Mouse (Mus musculus) liver, embryonic 16.5 days (tissue): ENCODE measurements around the gene Lztr1. TPM values are rescaled to one million over a fixed set of nuclear protein-coding genes. Genes with fewer than 3 reads are reported as not detected.
"Not testable (repeated sequence)": the region's sequence is repeated elsewhere in the genome, so short reads cannot be mapped to it uniquely, and the experiment has no call there.

Experiments used
- ATAC-seq: fragments of 200-750 bp; cut with Nextera tagmentation; 2 replicates; pipeline ENCODE4 v1.8.0; 2017; ENCODE audit warnings: low read depth, mild to moderate bottlenecking, moderate number of reproducible peaks, moderate library complexity
- H3K27ac ChIP-seq: fragments of 300-500 bp; sonication (generic); 2 replicates; pipeline ENCODE4 v1.5.1; 2014; ENCODE audit warnings: mild to moderate bottlenecking, low read length
- H3K27me3 ChIP-seq: fragments of 300-500 bp; sonication (generic); 2 replicates; pipeline ENCODE4 v1.6.1; 2014; ENCODE audit warnings: low read depth, low read length, mixed read lengths; ENCODE audit not compliant: control insufficient read depth, insufficient read depth
- H3K36me3 ChIP-seq: fragments of 300-500 bp; sonication (generic); 2 replicates; pipeline ENCODE4 v1.6.1; 2014; ENCODE audit warnings: mild to moderate bottlenecking; ENCODE audit not compliant: control insufficient read depth, insufficient read depth
- H3K4me1 ChIP-seq: fragments of 300-500 bp; sonication (generic); 2 replicates; pipeline ENCODE4 v1.6.1; 2014; ENCODE audit warnings: low read depth, low read length, mixed read lengths; ENCODE audit not compliant: control insufficient read depth
- H3K4me2 ChIP-seq: fragments of 300-500 bp; sonication (generic); 2 replicates; pipeline ENCODE4 v1.6.1; 2014; ENCODE audit warnings: low read depth, low read length, mixed read lengths
- H3K4me3 ChIP-seq: fragments of 300-500 bp; sonication (generic); 2 replicates; pipeline ENCODE4 v1.5.1; 2014; ENCODE audit warnings: low read depth, mild to moderate bottlenecking, low read length
- H3K9ac ChIP-seq: fragments of 300-500 bp; sonication (generic); 2 replicates; pipeline ENCODE4 v1.6.1; 2014; ENCODE audit warnings: low read depth, low read length
- H3K9me3 ChIP-seq: fragments of 300-500 bp; sonication (generic); replicated peaks from 2 replicates; pipeline ENCODE4 v1.6.1; 2016; ENCODE audit warnings: low read length; ENCODE audit not compliant: control insufficient read depth
- WGBS: fragments of 180-500 bp; shearing (Covaris S2); extraction: QIAGEN DNeasy Blood & Tissue Kit; methylation state at CpG from one replicate; pipeline ENCODE4 v1.1.7; 2014; ENCODE audit not compliant: insufficient replicate concordance; 5-methylcytosine and 5-hydroxymethylcytosine counted together
- polyA plus RNA-seq: library from polyadenylated mRNA; unstranded; fragments of >200 nt; fragmentation: Nextera tagmentation; extraction: Ambion mirVana; gene quantifications from 2 replicates; pipeline ENCODE4 v1.2.1, GENCODE M21; 2015

Lztr1 gene
- polyA plus RNA-seq, 1 experiment from 2014 or later = 25.7 TPM

- WGBS = 50% methylated on average over 10 of the region's 10 CpGs
- ATAC-seq = no peak
- H3K9ac ChIP-seq = no peak overlapping the region
- no peaks in the 10 kb centered on the region for H3K9me3 ChIP-seq
- no peaks in the 10 kb centered on the region for H3K36me3 ChIP-seq
- no peak overlapping the region for H3K4me2 ChIP-seq
- no peaks in the 10 kb centered on the region for H3K4me1 ChIP-seq
- no peak overlapping the region for H3K4me3 ChIP-seq
- peaks cover 2% of the 10 kb centered on the region; the same call in 1 of the 2 replicates for H3K27me3 ChIP-seq
- no peak overlapping the region for H3K27ac ChIP-seq
These were observed 9.1 kb upstream of the Lztr1 start for GRCm38 (mm10) chr16:17499249-17499883.

GRCm38 (mm10) chr16:17502681-17503080 is 5.8 kb upstream of the Lztr1 start:
- 56% methylated on average over 4 of the region's 4 CpGs for WGBS
- no peak overlapping the region for H3K4me3 ChIP-seq
- H3K4me1 ChIP-seq = no peaks in the 10 kb centered on the region
- H3K9me3 ChIP-seq = no peaks in the 10 kb centered on the region
- H3K9ac ChIP-seq = no peak overlapping the region
- peaks cover 2% of the 10 kb centered on the region; the same call in 1 of the 2 replicates for H3K27me3 ChIP-seq
- H3K27ac ChIP-seq = no peak overlapping the region
- no peaks in the 10 kb centered on the region for H3K36me3 ChIP-seq
- no peak overlapping the region for H3K4me2 ChIP-seq
- ATAC-seq = no peak

- H3K9ac ChIP-seq = no peak overlapping the region
- H3K36me3 ChIP-seq = no peaks in the 10 kb centered on the region
- no peaks in the 10 kb centered on the region for H3K9me3 ChIP-seq
- peaks cover 18% of the 10 kb centered on the region for H3K4me1 ChIP-seq
- H3K27me3 ChIP-seq = peaks cover 2% of the 10 kb centered on the region; the same call in 1 of the 2 replicates
- H3K4me2 ChIP-seq = no peak overlapping the region
- no peak for ATAC-seq
- H3K4me3 ChIP-seq = no peak overlapping the region
- WGBS = 73% methylated on average over 5 of the region's 5 CpGs
- no peak overlapping the region for H3K27ac ChIP-seq
These were observed 1.4 kb upstream of the Lztr1 start for GRCm38 (mm10) chr16:17507018-17507552.

GRCm38 (mm10) chr16:17508031-17508430 is 457 bp upstream of the Lztr1 start:
- 14% methylated on average over 3 of the region's 3 CpGs for WGBS
- not testable (repeated sequence) for H3K27me3 ChIP-seq, H3K36me3 ChIP-seq, H3K9me3 ChIP-seq, ATAC-seq
- peak overlapping the region; percentile 85 for H3K9ac ChIP-seq
- H3K4me2 ChIP-seq = peak overlapping the region; percentile 88
- peak overlapping the region; percentile 93 for H3K27ac ChIP-seq
- peaks cover 20% of the 10 kb centered on the region for H3K4me1 ChIP-seq
- peak overlapping the region; percentile 87 for H3K4me3 ChIP-seq

GRCm38 (mm10) chr16:17509240-17509597 is 731 bp downstream of the Lztr1 start:
- H3K27ac ChIP-seq = peak overlapping the region; percentile 93
- H3K36me3 ChIP-seq = peaks cover 10% of the 10 kb centered on the region
- H3K4me1 ChIP-seq = peaks cover 20% of the 10 kb centered on the region
- H3K9me3 ChIP-seq = no peaks in the 10 kb centered on the region
- no peak for ATAC-seq
- H3K27me3 ChIP-seq = no peaks in the 10 kb centered on the region
- WGBS = 6% methylated on average over 9 of the region's 9 CpGs
- peak overlapping the region; percentile 87 for H3K4me3 ChIP-seq
- peak overlapping the region; percentile 88 for H3K4me2 ChIP-seq
- H3K9ac ChIP-seq = peak overlapping the region; percentile 85

GRCm38 (mm10) chr16:17510143-17510542 is 1.7 kb downstream of the Lztr1 start:
- 0 out of 2 replicates have a peak overlapping the region, but pooled peaks have one; percentile 87 for H3K4me3 ChIP-seq
- peaks cover 20% of the 10 kb centered on the region for H3K4me1 ChIP-seq
- WGBS = 94% methylated on average over 2 of the region's 2 CpGs
- H3K9me3 ChIP-seq = no peaks in the 10 kb centered on the region
- ATAC-seq = no peak
- H3K36me3 ChIP-seq = peaks cover 10% of the 10 kb centered on the region
- H3K9ac ChIP-seq = no peak overlapping the region
- peak overlapping the region; percentile 5; the same call in 1 of the 2 replicates for H3K27ac ChIP-seq
- no peaks in the 10 kb centered on the region for H3K27me3 ChIP-seq
- H3K4me2 ChIP-seq = peak overlapping the region; percentile 88

- Histone ChIP-seq H3K27me3 (no peaks in the 10 kb centered on the region), H3K9me3 (no peaks in the 10 kb centered on the region), H3K4me1 (peaks cover 20% of the 10 kb centered on the region), H3K27ac (no peak overlapping the region), H3K36me3 (peaks cover 10% of the 10 kb centered on the region), H3K4me2 (peak overlapping the region; percentile 88), H3K9ac (no peak overlapping the region), H3K4me3 (no peak overlapping the region)
- WGBS = 25% methylated on average over 2 of the region's 2 CpGs
- ATAC-seq = no peak
These were observed 2.2 kb downstream of the Lztr1 start for GRCm38 (mm10) chr16:17510686-17511085.

- Histone ChIP-seq H3K4me3 (no peak overlapping the region), H3K9me3 (no peaks in the 10 kb centered on the region), H3K9ac (no peak overlapping the region), H3K4me1 (peaks cover 20% of the 10 kb centered on the region), H3K27ac (no peak overlapping the region), H3K4me2 (no peak overlapping the region), H3K36me3 (peaks cover 14% of the 10 kb centered on the region), H3K27me3 (no peaks in the 10 kb centered on the region)
- 79% methylated on average over 4 of the region's 4 CpGs for WGBS
- no peak for ATAC-seq
These were observed 2.9 kb downstream of the Lztr1 start for GRCm38 (mm10) chr16:17511431-17511830.

- H3K27me3 ChIP-seq = no peaks in the 10 kb centered on the region
- H3K9me3 ChIP-seq = no peaks in the 10 kb centered on the region
- H3K27ac ChIP-seq = no peak overlapping the region
- no peak overlapping the region for H3K9ac ChIP-seq
- H3K4me3 ChIP-seq = no peak overlapping the region
- no peaks in the 10 kb centered on the region for H3K4me1 ChIP-seq
- H3K36me3 ChIP-seq = peaks cover 34% of the 10 kb centered on the region
- H3K4me2 ChIP-seq = no peak overlapping the region
- WGBS = 69% methylated on average over 2 of the region's 2 CpGs
- ATAC-seq = no peak
These were observed 10.4 kb downstream of the Lztr1 start for GRCm38 (mm10) chr16:17518910-17519309.
